Mouse (Mus musculus): ENCODE data around the gene Zfp942. TPM values are rescaled to one million over a fixed set of nuclear protein-coding genes. Genes with fewer than 3 reads are reported as not detected.
"Not testable (repeated sequence)": the region's sequence is repeated elsewhere in the genome, so short reads cannot be mapped to it uniquely, and the experiment has no call there.

Zfp942 gene
- 15.4 and 22.7 TPM in 2 replicates for polyA plus RNA-seq (2016; fragmentation: Nextera tagmentation; extraction: Ambion mirVana)

DNA sequence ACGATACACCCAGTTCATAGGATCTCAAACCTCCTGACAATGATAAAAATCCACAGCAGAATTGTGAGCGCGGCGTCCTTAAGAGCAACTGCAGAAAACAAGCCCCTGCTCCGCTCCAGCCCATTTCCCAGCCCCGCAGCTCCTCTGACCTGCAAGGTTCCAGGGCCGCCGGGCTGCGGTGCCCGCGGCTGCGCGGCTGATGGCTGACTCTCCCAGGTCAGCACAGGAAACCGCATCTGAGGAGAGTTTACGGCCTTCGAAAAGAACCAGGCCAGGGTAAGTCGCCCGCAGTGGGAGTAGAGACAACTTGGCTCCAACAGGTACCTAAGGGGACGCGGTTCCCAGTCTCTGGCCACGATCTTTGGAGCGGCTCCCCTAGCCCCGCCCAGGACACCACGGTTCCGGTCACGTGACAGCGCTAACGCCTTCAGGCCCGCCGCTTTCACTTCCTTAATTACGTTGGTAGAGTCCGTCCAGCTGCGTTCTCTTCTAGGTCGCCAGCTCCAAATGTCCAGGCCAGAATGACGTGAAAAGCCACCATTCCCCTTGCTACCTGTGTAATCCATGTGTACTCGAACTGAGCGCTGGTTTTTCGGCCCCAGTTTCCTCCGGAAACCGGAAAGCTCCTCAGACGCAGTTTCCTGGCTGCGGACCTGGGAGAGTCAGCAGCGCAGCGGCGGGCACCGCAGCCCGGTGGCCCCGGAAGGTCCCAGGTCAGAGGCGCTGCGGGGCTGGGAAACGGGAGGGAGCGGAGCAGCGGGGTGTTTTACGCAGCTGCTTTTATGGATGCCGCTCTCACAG, at the start of gene Zfp942, which contains the start of gene Zfp943:
Gene Zfp942, minus strand, starts transcription at position 358 of the 801 bp plus-strand sequence.
Gene Zfp943, plus strand, starts transcription at position 446 of the 801 bp plus-strand sequence.
- H3K27ac ChIP-seq = peak within 1 kb of the TSS; percentile 91
- H3K36me3 ChIP-seq; H3K27me3 ChIP-seq (ENCODE audit: insufficient read depth, poor library complexity, severe bottlenecking): not testable (repeated sequence)
- peaks cover 13% of the 10 kb centered on the region for H3K4me1 ChIP-seq (replicated peaks)
- H3K9me3 ChIP-seq = peaks cover 10% of the 10 kb centered on the region; the same call in 1 of the 2 replicates
- peak within 1 kb of the TSS; percentile 70 for H3K4me3 ChIP-seq
- under 1% methylated on average over 47 of the region's 55 CpGs for WGBS
- DNase-seq (ENCODE audit: low spot score) = peak; percentile 78

DNA sequence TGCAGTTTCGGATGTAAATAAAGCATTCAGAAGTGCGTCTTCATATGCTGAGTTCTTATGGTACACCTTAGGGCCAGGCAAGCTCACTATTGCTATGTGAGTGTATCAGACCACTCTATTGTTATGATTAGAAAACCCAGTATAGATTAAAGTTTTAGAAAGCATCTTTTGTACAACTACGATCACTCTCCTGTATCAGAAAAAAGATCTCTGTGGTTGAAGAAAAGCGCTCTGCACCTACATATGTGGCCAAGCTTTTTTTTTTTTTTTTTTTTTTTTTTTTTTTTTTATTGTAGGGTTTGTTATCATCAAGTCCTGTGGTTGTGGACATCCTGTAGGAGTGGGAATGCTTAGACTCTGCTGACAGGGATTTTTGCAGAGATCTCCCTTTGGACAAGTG, 1.0 kb upstream of the Zfp942 start:
- 0 out of 2 replicates have a peak overlapping the region, but pooled peaks have one; percentile 91 for H3K27ac ChIP-seq
- peak overlapping the region; percentile 70 for H3K4me3 ChIP-seq
- 68% methylated on average over 4 of the region's 4 CpGs for WGBS
- H3K36me3 ChIP-seq = peaks cover 13% of the 10 kb centered on the region
- no peaks in the 10 kb centered on the region for H3K27me3 ChIP-seq (ENCODE audit: insufficient read depth, poor library complexity, severe bottlenecking)
- peaks cover 13% of the 10 kb centered on the region for H3K4me1 ChIP-seq (replicated peaks)
- peaks cover 9% of the 10 kb centered on the region; the same call in 1 of the 2 replicates for H3K9me3 ChIP-seq
- DNase-seq (ENCODE audit: low spot score) = no peak

DNA sequence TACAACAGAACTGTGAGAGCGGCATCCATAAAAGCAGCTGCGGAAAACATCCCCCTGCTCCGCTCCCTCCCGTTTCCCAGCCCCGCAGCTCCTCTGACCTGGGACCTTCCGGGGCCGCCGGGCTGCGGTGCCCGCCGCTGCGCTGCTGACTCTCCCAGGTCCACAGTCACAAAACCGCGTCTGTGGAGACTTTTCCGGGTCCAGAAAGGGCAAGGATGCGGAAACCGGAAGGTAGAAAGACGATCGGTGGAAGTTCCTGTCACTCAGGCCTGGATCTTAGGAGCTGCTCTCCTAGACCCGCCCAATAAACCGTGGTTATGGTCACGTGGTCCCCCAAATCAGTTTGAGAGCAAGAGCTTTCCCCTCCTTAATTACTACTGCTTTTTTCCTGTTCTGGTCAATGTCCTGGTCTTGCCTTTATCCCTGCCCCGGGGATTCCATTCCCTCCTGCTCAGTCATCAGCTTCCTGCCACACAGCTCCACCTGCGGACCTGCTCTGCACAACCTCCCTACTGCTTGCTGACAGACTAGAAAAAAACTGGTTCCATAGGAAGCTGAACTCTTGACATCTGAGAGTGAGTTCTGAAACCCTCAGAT, 52.7 kb downstream of the Zfp942 start, which contains the start of gene Zfp995:
Gene Zfp995, minus strand, starts transcription at position 471 of the 597 bp plus-strand sequence.
- H3K9me3 ChIP-seq; H3K27me3 ChIP-seq (ENCODE audit: insufficient read depth, poor library complexity, severe bottlenecking); H3K4me1 ChIP-seq (replicated peaks): not testable (repeated sequence)
- H3K36me3 ChIP-seq = peaks cover 13% of the 10 kb centered on the region
- under 1% methylated on average over 24 of the region's 24 CpGs for WGBS
- DNase-seq (ENCODE audit: low spot score) = peak; percentile 68
- H3K4me3 ChIP-seq = peak within 1 kb of the TSS; percentile 74
- H3K27ac ChIP-seq = peak within 1 kb of the TSS; percentile 88

DNA sequence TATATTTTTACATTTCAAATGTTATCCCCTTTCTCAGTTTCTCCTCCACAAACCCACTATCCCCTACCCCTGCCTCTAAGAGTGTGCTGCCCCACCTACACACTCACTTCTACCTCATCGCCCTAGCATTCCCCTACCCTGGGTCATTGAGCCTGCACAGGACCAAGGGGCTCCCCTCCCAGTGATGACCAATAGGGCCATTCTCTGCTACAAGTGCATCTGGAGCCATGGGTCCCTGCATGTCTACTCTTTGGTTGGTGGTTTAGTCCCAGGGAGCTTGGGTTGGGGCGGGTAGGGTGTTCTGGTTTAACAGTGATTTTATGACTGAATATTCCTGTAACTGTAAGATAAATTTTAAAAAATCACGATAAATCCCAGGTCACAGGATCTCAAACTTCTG, 53.2 kb downstream of the Zfp942 start:
- peak overlapping the region; percentile 88 for H3K27ac ChIP-seq
- peak overlapping the region; percentile 74 for H3K4me3 ChIP-seq
- no peaks in the 10 kb centered on the region for H3K9me3 ChIP-seq
- 4% methylated on average over 3 of the region's 3 CpGs for WGBS
- DNase-seq (ENCODE audit: low spot score) = no peak
- H3K27me3 ChIP-seq (ENCODE audit: insufficient read depth, poor library complexity, severe bottlenecking) = no peaks in the 10 kb centered on the region
- H3K4me1 ChIP-seq (replicated peaks) = peaks cover 6% of the 10 kb centered on the region
- peaks cover 16% of the 10 kb centered on the region for H3K36me3 ChIP-seq

Other genes starting within 250 kb of the Zfp942 start
- 6.8 and 7.9 TPM in 2 replicates for gene Zfp229, start 231.7 kb downstream of the Zfp942 start, polyA plus RNA-seq (2016; fragmentation: Nextera tagmentation; extraction: Ambion mirVana)
- gene Zfp820, start 116.7 kb downstream of the Zfp942 start, polyA plus RNA-seq (2016; fragmentation: Nextera tagmentation; extraction: Ambion mirVana) = 3.4 and 5.8 TPM in 2 replicates
- 6.5 and 7.8 TPM in 2 replicates for gene Zfp995, start 52.5 kb downstream of the Zfp942 start, polyA plus RNA-seq (2016; fragmentation: Nextera tagmentation; extraction: Ambion mirVana)
- 13.8 and 15.1 TPM in 2 replicates for gene Zfp943, start 88 bp upstream of the Zfp942 start, polyA plus RNA-seq (2016; fragmentation: Nextera tagmentation; extraction: Ambion mirVana)
- 1.2 and 1.8 TPM in 2 replicates for gene Zfp947, start 203.7 kb upstream of the Zfp942 start, polyA plus RNA-seq (2016; fragmentation: Nextera tagmentation; extraction: Ambion mirVana)

Data from hindbrain, embryonic 10.5 days (tissue).